Comparison of ENCODE assay signal across 14 mouse cellular contexts in the genomic region with DNA sequence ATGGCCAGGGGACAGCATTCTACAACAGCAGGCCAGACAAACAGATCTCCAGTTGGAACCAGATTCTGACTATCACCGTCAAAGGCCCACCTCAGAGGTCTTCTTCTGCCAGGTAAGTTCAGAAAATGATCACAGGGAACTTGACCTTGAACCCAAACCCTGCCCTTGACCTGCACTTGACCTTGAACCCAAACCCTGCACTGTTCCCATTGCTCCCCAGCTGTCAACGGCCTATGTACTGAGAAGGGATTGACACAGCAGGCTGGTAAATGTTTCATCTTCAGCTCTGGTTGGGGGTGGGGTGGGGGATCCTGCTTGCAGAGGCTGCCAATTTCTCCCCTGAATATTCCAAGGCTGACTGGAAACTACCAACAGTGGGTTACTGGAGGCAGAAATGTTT.
"Had no signal": no experiment of that assay in that cellular context is flagged by ENCODE, and none has a peak within 500 bp of the region (broad histone marks: within the 10 kb centered on the region; RNA-seq: fewer than 3 reads in every experiment).

No protein-coding gene starts in this region.

- H3K9ac ChIP-seq: lung, embryonic 14.5 days; midbrain, embryonic 13.5 days; midbrain, embryonic 15.5 days; neural tube, embryonic 12.5 days; stomach, embryonic 15.5 days had no signal

- ATAC-seq: midbrain, embryonic 13.5 days; midbrain, embryonic 15.5 days had no signal

- H3K4me1 ChIP-seq: megakaryocyte, embryonic 14.5 days; midbrain, embryonic 13.5 days; midbrain, embryonic 15.5 days; neural tube, embryonic 12.5 days; stomach, embryonic 15.5 days had no signal

- H3K27ac ChIP-seq: macrophage; midbrain, embryonic 13.5 days; midbrain, embryonic 15.5 days; neural tube, embryonic 12.5 days; stomach, embryonic 15.5 days; stomach, postnatal 0 days had no signal

- H3K36me3 ChIP-seq: midbrain, embryonic 13.5 days; midbrain, embryonic 15.5 days; neural tube, embryonic 12.5 days; stomach, embryonic 15.5 days had no signal

- H3K9me3 ChIP-seq: megakaryocyte, embryonic 14.5 days; midbrain, embryonic 13.5 days; midbrain, embryonic 15.5 days; neural tube, embryonic 12.5 days; stomach, embryonic 15.5 days had no signal

- DNase-seq: lung, embryonic 14.5 days; lung, postnatal 10 days; right cerebral cortex, postnatal 14 days; thymus, adult 2 months; thymus, postnatal 25 days; thymus, postnatal 4 days had no signal

- H3K27me3 ChIP-seq: megakaryocyte, embryonic 14.5 days; midbrain, embryonic 13.5 days; midbrain, embryonic 15.5 days; neural tube, embryonic 12.5 days; stomach, embryonic 15.5 days had no signal

- H3K4me2 ChIP-seq: lung, embryonic 14.5 days; midbrain, embryonic 11.5 days; midbrain, embryonic 13.5 days; midbrain, embryonic 15.5 days; neural tube, embryonic 12.5 days; stomach, embryonic 15.5 days had no signal

- H3K4me3 ChIP-seq: megakaryocyte, embryonic 14.5 days; midbrain, embryonic 13.5 days; midbrain, embryonic 15.5 days; neural tube, embryonic 12.5 days; stomach, embryonic 15.5 days had no signal
